Mouse (Mus musculus) CD4-positive helper T cell, adult 2 months (primary cell): ENCODE results near the gene Tbccd1.

Experiments
- DNase-seq: peaks from one replicate; pipeline ENCODE4 v3.0.0-alpha.2; 2012; ENCODE audit warnings: low read depth, missing footprints, low spot score

Tbccd1 gene

DNA sequence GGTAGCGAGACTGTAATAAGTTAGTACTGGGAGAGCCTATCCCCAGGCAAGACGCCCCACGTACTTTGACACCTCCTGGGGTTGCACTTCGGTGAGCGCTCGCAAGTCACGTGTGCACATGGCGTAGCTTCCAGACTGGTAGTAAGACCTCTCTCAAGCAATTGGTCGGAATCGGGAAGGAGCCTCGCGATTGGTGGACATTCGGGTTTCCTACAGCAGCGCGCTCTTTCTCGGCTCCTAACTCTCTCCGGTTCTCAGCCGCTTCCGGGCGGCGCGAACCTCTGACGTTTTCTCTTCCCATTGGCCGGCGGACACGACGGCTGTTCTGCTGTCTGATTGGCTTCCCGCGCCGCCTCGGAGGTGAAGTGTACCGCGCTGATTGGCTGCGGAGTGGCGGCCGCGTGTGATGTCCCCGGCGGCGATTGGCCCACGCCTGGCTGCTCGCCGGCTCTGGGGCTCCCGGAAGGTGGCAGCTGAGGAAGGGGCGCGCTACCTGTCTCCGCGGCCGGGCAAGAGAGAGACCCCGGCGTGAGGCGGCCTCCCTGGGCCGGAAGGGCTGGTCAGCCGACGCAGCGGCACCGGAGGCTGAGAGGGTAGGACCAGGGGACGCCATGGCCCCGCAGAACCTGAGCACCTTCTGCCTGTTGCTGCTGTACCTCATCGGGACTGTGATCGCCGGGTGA, at the start of gene Tbccd1, which contains the start of gene Dnajb11:
TSS of gene Tbccd1 (minus strand) at position 239 of the 683 bp plus-strand sequence.
TSS of gene Dnajb11 (plus strand) at position 415 of the 683 bp plus-strand sequence.
- DNase-seq, result peak; percentile 100

DNA sequence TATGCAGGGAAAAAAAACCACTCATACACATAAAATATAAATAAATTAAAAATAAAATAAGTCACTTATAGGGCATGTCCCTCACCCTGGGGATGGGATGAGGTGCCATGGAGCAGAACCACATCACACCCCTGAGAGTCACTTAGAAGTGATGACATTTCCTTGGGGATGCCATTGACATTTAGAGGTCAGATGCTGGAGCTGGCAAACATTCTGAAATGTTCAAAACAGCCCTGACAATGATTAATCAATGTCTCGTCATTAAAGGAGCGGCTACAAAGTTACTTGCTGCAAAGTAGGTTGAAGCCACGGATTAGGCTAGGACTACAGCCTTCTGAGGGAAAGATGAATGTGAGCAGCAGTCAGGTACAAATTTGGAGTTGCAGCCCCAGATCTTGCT, 43.9 kb upstream of the Tbccd1 start:
- no peak for DNase-seq

DNA sequence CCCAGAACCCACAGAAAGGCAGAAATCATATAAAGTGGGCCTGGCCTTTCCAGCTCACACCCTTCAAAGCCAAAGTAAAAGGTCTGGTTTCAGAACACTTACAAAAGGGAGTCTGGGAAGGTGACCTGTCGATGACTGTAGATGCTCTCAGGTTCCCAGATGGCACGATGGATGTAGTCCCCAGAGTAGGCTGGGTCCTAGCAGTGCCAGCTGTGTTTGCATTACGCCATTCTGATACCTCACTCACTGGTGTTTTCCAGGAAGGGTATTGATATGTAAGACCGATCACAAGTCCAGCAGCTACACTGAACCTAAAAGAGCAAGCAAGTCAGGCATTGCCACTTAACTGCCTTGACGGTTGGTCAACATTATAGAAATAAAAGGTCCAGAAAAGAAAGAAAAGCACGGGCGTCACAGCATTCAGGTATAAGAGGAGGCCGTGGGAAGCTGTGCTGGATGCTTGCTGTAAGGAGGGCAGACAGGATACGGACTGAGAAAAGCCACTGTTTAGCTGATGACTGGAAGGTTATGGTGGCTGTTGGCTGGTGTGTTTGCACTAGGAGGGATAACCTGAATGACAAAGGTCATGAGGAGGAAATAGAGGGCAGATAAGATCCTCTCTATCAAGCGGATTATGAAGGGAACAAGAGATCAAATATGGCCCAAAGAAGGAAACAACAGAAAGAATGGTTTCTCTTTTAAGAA, 42.5 kb upstream of the Tbccd1 start:
- DNase-seq, result no peak

DNA sequence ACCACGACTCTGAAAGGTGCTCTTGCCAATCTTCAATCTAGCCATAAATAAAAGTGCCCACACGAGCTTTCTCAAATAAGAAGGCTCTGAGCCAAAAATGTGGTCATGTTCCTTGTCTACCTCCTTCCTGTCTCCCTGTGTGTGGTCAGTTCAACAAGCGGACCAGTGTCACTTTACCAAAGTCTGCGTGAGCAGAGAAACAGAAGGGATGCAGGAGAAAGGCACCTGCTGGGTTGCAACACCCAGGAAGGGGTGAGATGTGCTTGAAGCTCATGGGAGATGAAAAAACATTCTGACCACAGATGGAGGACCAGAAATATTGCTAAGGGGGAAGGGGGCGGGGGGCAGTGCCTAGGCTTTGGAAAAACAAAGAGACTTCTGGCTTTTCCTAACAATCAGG, 41.9 kb upstream of the Tbccd1 start:
- DNase-seq, result no peak

DNA sequence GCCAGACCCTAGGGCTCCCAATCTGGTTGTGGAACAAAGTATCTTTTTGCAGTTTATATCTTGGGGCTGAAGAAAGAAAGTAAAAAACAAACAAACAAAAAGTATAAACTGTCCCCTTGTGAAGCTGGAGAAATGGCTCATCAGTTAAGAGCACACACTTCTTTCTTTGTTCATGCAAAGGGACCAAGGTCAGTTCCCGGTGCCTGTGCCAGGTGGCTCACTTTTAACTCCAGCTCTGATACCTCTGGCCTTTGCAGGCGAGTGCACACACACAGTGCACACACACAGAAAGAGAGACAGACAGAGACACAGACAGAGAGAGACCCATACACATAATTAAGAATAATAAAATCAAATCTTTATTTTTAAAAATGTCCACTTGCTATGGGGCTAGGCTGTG, 39.1 kb upstream of the Tbccd1 start:
- DNase-seq, result no peak

DNA sequence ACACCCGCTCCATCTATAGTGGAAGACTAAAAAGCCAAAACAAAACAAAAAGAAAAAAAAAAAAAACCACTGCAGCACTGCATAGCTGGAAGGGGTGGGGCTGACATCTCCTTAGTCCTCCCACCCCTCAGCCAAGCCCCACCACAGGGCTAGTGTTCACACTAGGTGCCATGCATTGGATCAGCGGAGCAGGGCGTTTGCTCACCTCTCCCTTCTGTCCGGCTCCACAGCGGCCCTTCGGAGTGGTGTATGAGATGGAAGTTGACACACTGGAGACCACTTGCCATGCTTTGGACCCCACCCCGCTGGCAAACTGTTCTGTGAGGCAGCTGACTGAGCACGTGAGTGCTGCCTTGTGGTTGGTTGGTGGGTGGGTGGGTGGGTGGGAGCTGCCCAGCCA, 36.6 kb upstream of the Tbccd1 start:
- no peak for DNase-seq

DNA sequence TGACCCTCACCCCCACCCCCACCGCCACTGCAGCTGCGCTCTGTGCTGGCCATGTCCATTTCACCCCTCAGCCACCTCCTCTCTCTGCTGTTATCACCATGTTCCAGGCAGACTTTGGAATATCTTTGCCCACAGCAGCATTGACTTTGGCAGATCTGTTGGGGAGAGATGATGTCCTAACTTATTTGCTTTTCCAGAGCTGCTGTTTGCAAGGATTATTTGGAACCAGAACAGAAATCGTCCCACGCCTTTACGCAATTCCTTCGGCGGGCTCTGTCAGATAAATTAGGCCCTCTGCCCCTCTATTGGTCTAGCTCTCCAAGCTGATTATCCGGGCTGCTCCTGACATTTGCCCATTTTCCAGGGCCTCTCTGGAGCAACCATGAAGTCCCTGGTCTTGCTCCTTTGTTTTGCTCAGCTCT, 34.3 kb upstream of the Tbccd1 start:
- no peak for DNase-seq

DNA sequence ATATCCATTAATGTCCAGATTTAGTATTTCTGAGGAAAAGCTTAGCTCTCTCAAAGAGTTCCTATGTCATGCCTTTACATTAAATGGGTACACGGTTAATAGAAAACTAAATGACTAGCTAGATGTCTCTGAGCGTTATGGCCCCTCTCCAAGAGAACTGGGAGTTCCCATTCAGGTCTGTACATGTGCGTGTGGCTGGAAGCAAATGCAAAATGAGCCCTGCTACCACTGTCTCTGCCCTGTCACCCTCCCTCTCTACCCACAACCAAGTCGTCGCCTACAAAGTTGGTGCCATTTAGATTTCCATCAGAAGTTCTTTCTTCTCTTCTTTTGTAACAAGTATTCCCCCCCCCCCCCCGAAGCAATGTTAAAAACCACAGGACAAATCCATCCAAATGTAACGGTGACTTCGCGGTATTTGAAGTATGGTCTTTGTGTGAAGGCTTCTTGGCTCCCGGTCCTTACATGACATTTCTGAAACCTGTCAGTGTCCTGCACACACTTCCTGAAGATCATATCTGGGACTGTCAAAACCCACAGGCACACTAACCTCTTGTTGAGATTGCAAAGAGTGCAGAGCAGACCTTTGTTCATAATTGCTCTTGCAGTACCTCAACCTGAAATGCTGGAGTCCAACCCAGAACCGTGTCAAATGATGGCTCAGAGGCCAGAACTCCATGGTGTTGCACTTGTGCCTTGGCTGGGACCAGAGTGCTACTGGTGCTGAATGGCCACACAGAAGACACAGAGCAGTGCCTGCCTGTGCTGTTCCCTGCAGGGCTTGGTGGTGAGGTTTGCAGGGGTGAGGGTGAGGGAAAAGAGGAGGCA, 33.4 kb upstream of the Tbccd1 start, which contains the start of gene Ahsg:
TSS of gene Ahsg (plus strand) at position 595 of the 828 bp plus-strand sequence.
- peak; percentile 27 for DNase-seq

DNA sequence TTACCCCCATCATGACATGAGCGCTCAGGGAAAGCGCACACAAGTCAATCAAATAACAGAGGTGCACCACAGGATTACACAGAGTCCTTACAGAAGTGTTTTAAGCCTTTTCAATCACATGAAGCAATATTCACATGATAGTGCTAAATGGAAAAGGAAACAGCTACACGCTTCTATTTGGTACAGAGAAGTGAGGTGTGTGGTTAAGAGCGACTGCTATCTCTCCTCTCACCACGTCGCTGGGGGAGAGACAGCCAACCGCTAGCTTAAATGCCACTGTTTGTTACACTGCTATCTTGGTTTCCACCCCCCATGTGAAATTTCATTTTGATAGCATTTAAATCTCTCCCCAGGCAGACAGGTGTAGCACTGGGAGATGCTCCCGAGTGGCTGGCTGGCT, 32.2 kb upstream of the Tbccd1 start:
- no peak for DNase-seq

DNA sequence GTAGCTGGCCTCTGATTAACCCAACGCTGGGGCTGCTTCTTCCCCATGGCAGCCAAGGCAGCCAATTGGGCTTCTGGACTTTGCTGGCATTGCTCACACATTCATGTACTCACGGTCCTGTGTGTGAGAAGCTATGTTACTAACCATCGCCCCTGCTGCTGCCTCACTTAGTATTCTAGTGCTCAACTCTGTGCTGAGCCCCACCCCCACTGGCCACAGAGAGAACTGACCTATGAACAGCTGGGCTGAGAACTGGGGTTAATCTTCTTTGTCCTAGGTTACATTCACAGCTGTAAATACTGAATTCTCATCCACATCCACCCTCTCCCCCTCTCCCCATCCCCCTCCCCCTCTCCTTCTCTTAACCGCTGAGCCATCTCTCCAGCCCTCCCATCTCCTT, 31.4 kb upstream of the Tbccd1 start:
- no peak for DNase-seq

DNA sequence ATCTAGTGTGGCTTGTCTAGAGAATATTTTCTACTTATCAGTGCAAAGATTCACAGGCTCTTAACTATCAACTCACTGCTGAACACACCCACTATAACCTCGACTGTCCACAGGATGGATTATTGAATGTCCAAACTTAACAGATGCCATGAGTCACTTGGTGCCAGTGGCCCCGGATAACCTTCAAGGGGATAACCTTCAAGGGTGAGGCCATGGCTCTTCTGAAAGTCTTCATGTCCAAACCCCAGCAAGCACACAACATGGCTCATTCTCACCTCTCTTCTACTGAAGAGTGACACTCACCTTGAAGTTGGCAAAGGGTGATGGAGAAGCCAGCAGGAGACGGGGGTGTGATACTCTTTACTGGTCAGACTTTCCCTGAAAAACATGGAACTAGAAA, 29.3 kb upstream of the Tbccd1 start:
- no peak for DNase-seq

DNA sequence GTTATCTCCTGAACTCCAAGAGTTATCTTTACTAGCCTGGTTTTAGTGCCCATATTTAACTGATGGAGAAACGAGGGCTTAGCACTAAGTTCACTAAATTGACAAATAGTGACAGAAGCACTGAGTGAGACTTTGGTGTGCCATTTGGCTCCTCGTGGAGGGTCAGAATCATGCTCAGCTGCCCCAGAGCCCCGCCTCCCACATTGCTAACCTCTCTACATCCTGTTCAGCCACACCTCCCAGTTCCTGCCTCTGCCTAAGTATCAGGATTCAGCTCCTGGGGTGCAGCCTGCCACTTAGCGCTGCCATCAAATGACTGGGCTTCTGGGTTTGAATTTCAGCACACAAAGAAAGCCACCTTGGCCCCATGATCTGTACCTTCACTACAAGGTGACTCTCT, 27.9 kb upstream of the Tbccd1 start:
- no peak for DNase-seq

DNA sequence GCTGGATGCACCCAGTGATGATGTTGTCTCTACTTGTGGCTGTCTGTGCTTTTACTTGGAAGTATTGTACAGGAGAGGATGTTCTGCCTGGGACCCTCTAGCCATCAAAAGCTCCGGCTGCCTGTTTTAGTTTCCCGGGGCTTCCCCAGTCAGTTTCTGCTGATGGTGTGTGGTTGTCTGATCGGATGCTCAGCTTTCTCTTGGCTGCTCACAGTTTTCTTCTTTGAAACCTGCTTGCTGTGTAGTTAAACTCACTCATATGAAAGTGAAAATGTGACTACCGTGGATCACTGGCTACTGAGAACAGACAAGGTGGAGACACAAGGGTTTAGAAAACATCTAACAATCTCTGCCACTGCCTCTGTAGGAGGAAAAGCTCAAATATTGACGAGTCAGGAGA, 26.0 kb upstream of the Tbccd1 start:
- peak; percentile 25 for DNase-seq

DNA sequence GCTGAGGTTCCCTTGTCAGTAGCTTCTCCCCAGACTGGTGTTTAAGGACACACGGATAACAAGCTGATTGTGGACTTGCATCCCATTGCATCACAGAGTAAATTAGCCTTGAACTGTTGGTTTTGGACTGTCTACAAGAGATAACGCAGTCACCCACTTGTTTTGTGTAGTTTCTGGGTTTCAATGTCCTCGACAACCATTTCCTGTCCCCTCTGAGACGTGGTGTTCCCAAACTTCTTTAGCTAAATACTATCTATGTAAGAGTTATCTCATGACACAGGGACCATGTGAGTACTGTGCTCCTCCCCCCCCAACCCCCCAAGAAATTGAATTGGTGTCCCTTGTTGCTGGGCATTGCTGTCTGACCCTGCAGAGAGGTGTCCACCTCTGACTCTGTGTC, 24.0 kb upstream of the Tbccd1 start:
- DNase-seq, result no peak

DNA sequence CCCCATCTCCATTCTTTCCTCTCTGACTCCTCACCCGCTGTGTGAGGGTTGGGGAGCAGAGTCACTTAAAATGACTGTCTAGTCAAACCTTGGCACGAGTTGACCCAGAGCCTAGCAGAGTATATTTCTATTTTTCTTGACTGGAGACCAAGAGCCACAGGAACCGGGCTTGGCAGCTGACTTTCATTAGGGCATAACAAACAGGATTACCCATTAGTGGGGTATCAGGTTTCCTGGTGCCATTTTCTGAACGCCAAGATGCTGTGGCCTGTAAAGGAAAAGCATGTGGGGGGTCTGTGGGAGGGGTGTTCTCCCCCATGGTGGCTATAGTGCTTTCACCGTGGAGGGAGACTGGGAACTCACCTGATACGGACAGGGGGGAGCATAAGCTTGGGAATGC, 23.4 kb upstream of the Tbccd1 start:
- DNase-seq, result no peak

DNA sequence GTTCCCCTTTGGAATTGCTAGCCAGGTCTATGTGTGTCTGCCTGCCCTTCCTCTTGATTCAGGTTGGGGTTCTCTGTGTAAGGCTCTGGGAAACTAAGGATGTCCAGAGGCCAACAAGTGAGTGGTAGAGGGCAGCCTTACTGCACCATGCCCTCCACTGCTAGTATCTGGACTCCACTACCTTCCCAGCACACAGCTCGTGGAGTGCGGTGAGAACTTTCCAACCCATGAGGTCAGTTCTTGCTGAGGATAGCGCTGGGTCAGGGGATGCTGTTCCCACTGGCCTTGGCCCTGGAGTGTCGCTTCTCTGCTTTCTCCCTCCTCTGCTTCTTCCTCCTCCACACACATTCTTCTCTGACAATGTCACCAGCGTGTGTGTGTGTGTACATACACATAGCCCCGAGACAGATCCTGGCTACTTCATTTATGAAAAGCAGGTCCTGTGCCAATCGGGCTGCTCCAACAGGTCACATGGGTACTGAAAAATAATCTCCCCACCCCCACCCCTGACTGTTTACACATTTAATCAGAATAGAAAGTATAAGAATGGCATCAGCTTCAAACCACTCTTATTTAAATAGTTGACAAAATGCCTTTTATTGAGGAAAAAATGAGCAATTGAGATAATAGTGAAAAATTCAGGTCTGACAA, 22.6 kb upstream of the Tbccd1 start:
- no peak for DNase-seq

DNA sequence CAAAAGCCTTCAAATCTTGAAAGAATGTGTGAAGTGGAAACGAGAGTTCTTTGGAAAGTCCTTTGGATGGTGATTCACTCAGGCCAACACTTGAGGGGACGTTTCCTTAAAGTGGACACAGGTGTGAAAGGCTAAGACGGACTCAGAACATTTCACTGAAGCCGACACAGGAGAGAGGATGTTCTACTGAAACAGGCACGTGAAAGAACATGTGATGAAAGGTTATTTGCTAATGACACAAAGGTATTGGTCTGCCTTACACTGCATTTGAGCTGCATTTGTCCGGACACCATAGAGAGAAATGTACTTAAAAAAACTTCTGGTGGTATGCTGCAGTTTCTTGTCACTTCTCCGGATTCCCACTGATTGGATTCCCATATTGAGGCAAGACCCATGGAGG, 21.2 kb upstream of the Tbccd1 start:
- DNase-seq, result no peak

DNA sequence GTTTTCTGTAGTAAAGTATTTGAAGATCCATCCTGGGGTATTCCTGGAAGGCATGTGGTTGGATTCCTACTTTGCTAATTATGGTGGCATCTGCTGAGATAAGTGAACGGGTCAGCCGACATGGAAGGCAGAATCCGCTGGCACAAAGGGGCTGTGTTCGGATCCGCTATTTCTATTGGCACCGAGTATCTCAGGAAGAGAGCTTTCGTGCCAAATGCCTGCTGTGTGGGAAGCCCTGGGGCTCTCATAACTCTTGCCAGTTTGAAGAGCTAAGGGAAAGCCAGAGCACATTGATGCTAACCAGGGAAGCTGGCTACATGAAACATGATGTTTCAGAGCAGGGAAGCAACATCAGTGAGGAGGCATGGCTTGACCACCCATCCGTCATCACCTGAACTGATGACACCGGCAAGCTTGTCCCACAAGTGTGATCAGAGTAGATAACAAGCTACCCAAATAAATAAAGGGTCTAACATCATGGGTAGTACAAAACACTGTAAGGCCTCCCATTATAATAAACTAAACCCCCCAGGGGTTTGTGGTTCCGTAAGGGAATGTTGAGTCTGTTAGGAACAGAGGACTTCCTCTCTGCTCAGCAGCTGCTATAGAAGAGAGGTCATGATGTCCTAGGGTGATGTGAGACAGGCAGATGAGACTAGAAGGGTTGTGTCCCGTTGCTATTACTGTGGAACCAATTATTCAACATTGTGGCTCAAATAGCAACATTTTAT, 20.4 kb upstream of the Tbccd1 start:
- DNase-seq, result no peak

DNA sequence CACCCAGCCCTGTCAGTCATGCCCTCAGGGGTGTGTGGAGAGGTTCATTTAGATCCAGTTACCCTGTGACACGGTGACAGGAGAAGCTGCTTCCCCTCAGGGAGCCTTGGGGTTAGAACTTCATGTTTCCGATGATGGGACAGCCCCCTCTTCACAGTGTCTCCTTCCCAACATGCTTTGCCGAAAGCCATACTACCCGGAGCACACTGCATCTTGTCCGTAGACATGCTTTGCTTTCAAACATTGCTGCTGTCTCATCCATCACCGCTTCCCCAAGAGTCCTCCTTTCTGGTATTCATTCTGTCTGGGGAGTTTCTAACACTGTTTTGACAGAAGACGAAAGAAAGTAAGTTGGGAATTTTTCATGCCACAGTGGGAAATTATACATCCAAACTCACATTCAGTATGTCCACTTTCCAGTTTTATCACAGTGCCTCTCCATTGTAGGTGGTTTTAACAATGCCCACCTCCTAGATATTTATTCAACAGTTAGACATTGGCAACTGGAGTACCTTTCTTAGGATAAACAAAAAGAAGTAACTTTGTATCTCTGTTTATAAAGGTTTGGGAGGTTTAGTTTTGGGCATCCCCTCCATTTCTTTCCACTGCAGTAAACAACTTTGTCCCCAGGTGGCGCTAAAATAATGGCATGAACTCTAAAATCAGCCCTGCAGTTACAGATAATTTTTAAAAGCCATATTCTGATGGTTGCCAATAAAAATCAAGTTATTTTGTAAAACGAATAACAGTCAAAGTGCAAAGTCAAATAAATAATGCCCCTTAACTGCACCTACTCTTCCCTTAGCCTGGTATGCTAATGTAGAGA, 19.0 kb upstream of the Tbccd1 start:
- peak; percentile 34 for DNase-seq

DNA sequence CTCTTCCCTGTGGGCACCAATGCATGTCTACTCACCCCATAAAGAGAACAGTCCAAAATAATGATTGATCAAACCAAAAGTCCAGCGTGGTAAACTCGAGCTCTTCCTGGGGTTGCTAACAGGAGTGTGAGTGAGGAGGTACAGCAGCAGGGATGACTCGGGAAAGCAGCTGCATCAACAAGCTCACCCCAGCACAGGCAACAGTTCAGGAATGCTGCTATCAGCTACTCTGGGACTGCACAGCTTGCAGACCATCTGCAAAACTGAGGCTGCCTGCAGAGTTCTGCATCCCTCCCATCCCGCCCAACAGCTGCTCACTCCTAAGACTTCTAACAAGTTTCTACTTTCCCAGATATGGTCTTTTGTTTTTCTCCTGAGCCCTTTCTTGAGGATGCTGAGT, 15.9 kb upstream of the Tbccd1 start:
- no peak for DNase-seq
